ENCODE assay signal across 8 mouse cellular contexts in genomic region chr11:88049732-88050131, GRCm38 (mm10). TPM values are rescaled to one million over a fixed set of nuclear protein-coding genes. Genes with fewer than 3 reads are reported as not detected.
DNase-seq lines count a peak whose midpoint lies in the region; ATAC-seq and TF ChIP-seq lines count a peak whose summit lies in the region.

No protein-coding gene starts in this region.

- DNase-seq in heart, postnatal 25 days (ENCODE audit: low spot score) = no peak
- no peak for DNase-seq in midbrain, embryonic 14.5 days
- DNase-seq in cerebellum, adult 11 months = no peak
- no peak for DNase-seq in retina, postnatal 1 day
- no peak for DNase-seq in gastrocnemius, postnatal 36 days

- H3K4me1 ChIP-seq in heart, embryonic 14.5 days (ENCODE audit: control insufficient read depth in 2 of 2, insufficient read depth in 2 of 2, low read length in 2 of 2) = peaks cover 4 to 24% of the 10 kb centered on the region in 2 experiments; a peak in 3 of 4 replicates
- H3K4me1 ChIP-seq in bone marrow, adult 2 months (ENCODE audit: control insufficient read depth, insufficient read depth, low read length) = peaks cover 2% of the 10 kb centered on the region; the same call in 1 of the 2 replicates
- H3K4me1 ChIP-seq in hindbrain, embryonic 16.5 days (ENCODE audit: control insufficient read depth, insufficient read depth, low read depth, low read length) = peaks cover 35% of the 10 kb centered on the region
- H3K4me1 ChIP-seq in midbrain, embryonic 14.5 days (ENCODE audit: control insufficient read depth, insufficient read depth, low read length) = peaks cover 42% of the 10 kb centered on the region

- intact Hi-C loops in heart, postnatal 25 days (cut with DNase I) = loop anchor here (5.0 kb wide), 1 partner anchor 82 kb away; no protein-coding TSS in a partner anchor
- intact Hi-C loops in gastrocnemius, postnatal 36 days (cut with DNase I) = loop anchor here (10.0 kb wide), 1 partner anchor 775 kb away; no protein-coding TSS in a partner anchor

- H3K27me3 ChIP-seq in heart, embryonic 14.5 days (ENCODE audit: control insufficient read depth, insufficient read depth, low read length) = no peaks in the 10 kb centered on the region
- no peaks in the 10 kb centered on the region for H3K27me3 ChIP-seq in hindbrain, embryonic 16.5 days (replicated peaks; ENCODE audit: control insufficient read depth, insufficient read depth, low read length)
- no peaks in the 10 kb centered on the region for H3K27me3 ChIP-seq in midbrain, embryonic 14.5 days (ENCODE audit: control insufficient read depth, insufficient read depth, low read length)

- H3K4me2 ChIP-seq in heart, embryonic 14.5 days (ENCODE audit: low read length) = peak overlapping the region; percentile 71
- H3K4me2 ChIP-seq in hindbrain, embryonic 16.5 days (ENCODE audit: low read length) = peak overlapping the region; percentile 75
- H3K4me2 ChIP-seq in midbrain, embryonic 14.5 days (ENCODE audit: low read length) = peak overlapping the region; percentile 74

- no peak for ATAC-seq in heart, embryonic 14.5 days (ENCODE audit: insufficient number of reproducible peaks, insufficient read depth, low FRiP score, low read depth)
- no peak for ATAC-seq in hindbrain, embryonic 16.5 days
- ATAC-seq in midbrain, embryonic 14.5 days (ENCODE audit: low FRiP score, low TSS enrichment) = no peak

- H3K36me3 ChIP-seq in heart, embryonic 14.5 days (ENCODE audit: control insufficient read depth, insufficient read depth, low read length) = peaks cover 51% of the 10 kb centered on the region
- peaks cover 12% of the 10 kb centered on the region for H3K36me3 ChIP-seq in hindbrain, embryonic 16.5 days (ENCODE audit: control insufficient read depth, insufficient read depth, low read length)
- peaks cover 36% of the 10 kb centered on the region for H3K36me3 ChIP-seq in midbrain, embryonic 14.5 days (ENCODE audit: control insufficient read depth, insufficient read depth, low read length)

- H3K4me3 ChIP-seq in heart, embryonic 14.5 days (ENCODE audit: control insufficient read depth in 1 of 2, insufficient read depth in 1 of 2, low read depth in 1 of 2, low read length in 2 of 2) = peak overlapping the region in 1 of 2 experiments; percentile 100; a peak in 2 of 4 replicates
- H3K4me3 ChIP-seq in bone marrow, adult 2 months (replicated peaks; ENCODE audit: control insufficient read depth, low read depth, low read length) = peak overlapping the region; percentile 97
- H3K4me3 ChIP-seq in hindbrain, embryonic 16.5 days (ENCODE audit: low read length) = peak overlapping the region; percentile 97
- H3K4me3 ChIP-seq in midbrain, embryonic 14.5 days (replicated peaks; ENCODE audit: low read depth, low read length) = peak overlapping the region; percentile 98

- no peaks in the 10 kb centered on the region for H3K9me3 ChIP-seq in heart, embryonic 14.5 days (ENCODE audit: control insufficient read depth, low read length)
- H3K9me3 ChIP-seq in hindbrain, embryonic 16.5 days (ENCODE audit: control insufficient read depth, low read length) = no peaks in the 10 kb centered on the region
- no peaks in the 10 kb centered on the region for H3K9me3 ChIP-seq in midbrain, embryonic 14.5 days (ENCODE audit: control insufficient read depth, low read length)

- no peak overlapping the region for H3K27ac ChIP-seq in heart, embryonic 14.5 days (replicated peaks in 1 of 2; ENCODE audit: control insufficient read depth in 1 of 2, insufficient read depth in 1 of 2, low read depth in 2 of 2, low read length in 2 of 2)
- no peak overlapping the region for H3K27ac ChIP-seq in bone marrow, adult 2 months (ENCODE audit: control insufficient read depth, insufficient read depth, low read depth, low read length, poor library complexity)
- H3K27ac ChIP-seq in hindbrain, embryonic 16.5 days (ENCODE audit: low read depth, low read length) = no peak overlapping the region
- no peak overlapping the region for H3K27ac ChIP-seq in midbrain, embryonic 14.5 days (replicated peaks; ENCODE audit: low read depth, low read length)

- no peak for TF ChIP-seq CTCF in bone marrow, adult 2 months (IDR thresholded peaks at IDR 0.05; ENCODE audit: control insufficient read depth, insufficient read depth, low read length)

- peak overlapping the region; percentile 100 for H3K9ac ChIP-seq in heart, embryonic 14.5 days (ENCODE audit: low read length)
- H3K9ac ChIP-seq in hindbrain, embryonic 16.5 days (ENCODE audit: low read depth, low read length) = no peak overlapping the region; the same call in 1 of the 2 replicates
- H3K9ac ChIP-seq in midbrain, embryonic 14.5 days (replicated peaks; ENCODE audit: low read length) = peak overlapping the region; percentile 96

- TF ChIP-seq POLR2A in bone marrow, adult 2 months (IDR thresholded peaks at IDR 0.05; ENCODE audit: borderline replicate concordance, control insufficient read depth, low read depth, low read length) = no peak

RNA-seq across cellular contexts. Expression of gene Srsf1, which starts 2.6 kb away (rescaled TPM):
- polyA plus RNA-seq in heart, embryonic 14.5 days (2014; fragmentation: Nextera tagmentation; extraction: Ambion mirVana) = 192 and 199 TPM in 2 replicates
- total RNA-seq in heart, postnatal 25 days (2021) = 100 to 1,000 TPM in 1 of 2 experiments, 10 to 100 TPM in 1; 95.4 to 116 TPM
- polyA plus RNA-seq in bone marrow, adult 2 months (2011; ENCODE audit: insufficient read depth, insufficient read length, low replicate concordance, missing spikeins) = 219 and 249 TPM in 2 replicates
- polyA plus RNA-seq in hindbrain, embryonic 16.5 days (2015; fragmentation: Nextera tagmentation; extraction: Ambion mirVana) = 168 and 190 TPM in 2 replicates
- polyA plus RNA-seq in midbrain, embryonic 14.5 days (2014; fragmentation: Nextera tagmentation; extraction: Ambion mirVana) = 225 and 342 TPM in 2 replicates
- 10 to 100 TPM; 54.4 to 60.2 TPM for total RNA-seq in gastrocnemius, postnatal 36 days (2021)

RNA-seq across cellular contexts. Expression of gene Vezf1, which starts 18.3 kb away (rescaled TPM):
- polyA plus RNA-seq in heart, embryonic 14.5 days (2014; fragmentation: Nextera tagmentation; extraction: Ambion mirVana) = 23.9 and 26.2 TPM in 2 replicates
- 10 to 100 TPM; 40.7 to 45.3 TPM for total RNA-seq in heart, postnatal 25 days (2021)
- 10.8 and 16.7 TPM in 2 replicates for polyA plus RNA-seq in bone marrow, adult 2 months (2011; ENCODE audit: insufficient read depth, insufficient read length, low replicate concordance, missing spikeins)
- polyA plus RNA-seq in hindbrain, embryonic 16.5 days (2015; fragmentation: Nextera tagmentation; extraction: Ambion mirVana) = 32.3 and 38.9 TPM in 2 replicates
- 58.9 and 69.9 TPM in 2 replicates for polyA plus RNA-seq in midbrain, embryonic 14.5 days (2014; fragmentation: Nextera tagmentation; extraction: Ambion mirVana)
- total RNA-seq in gastrocnemius, postnatal 36 days (2021) = 10 to 100 TPM; 50.0 to 71.2 TPM

RNA-seq across cellular contexts. Expression of gene Cuedc1, which starts 48.1 kb away (rescaled TPM):
- 14.3 and 17.0 TPM in 2 replicates for polyA plus RNA-seq in heart, embryonic 14.5 days (2014; fragmentation: Nextera tagmentation; extraction: Ambion mirVana)
- 10 to 100 TPM; 50.4 to 55.1 TPM for total RNA-seq in heart, postnatal 25 days (2021)
- 14.4 and 15.9 TPM in 2 replicates for polyA plus RNA-seq in bone marrow, adult 2 months (2011; ENCODE audit: insufficient read depth, insufficient read length, low replicate concordance, missing spikeins)
- polyA plus RNA-seq in hindbrain, embryonic 16.5 days (2015; fragmentation: Nextera tagmentation; extraction: Ambion mirVana) = 29.9 and 41.3 TPM in 2 replicates
- 29.6 and 31.1 TPM in 2 replicates for polyA plus RNA-seq in midbrain, embryonic 14.5 days (2014; fragmentation: Nextera tagmentation; extraction: Ambion mirVana)
- total RNA-seq in gastrocnemius, postnatal 36 days (2021) = 10 to 100 TPM; 80.3 to 96.9 TPM
